Mouse (Mus musculus): ENCODE results near the gene Rbms3. TPM values are rescaled to one million over a fixed set of nuclear protein-coding genes. Genes with fewer than 3 reads are reported as not detected.

Rbms3 gene
- total and polyA plus RNA-seq, 3 experiments: not detected

- no peak overlapping the region for H3K4me2 ChIP-seq (ENCODE audit: insufficient read depth, low read depth, poor library complexity, severe bottlenecking)
- no peaks in the 10 kb centered on the region for H3K36me3 ChIP-seq (replicated peaks in 1 of 2; ENCODE audit: control insufficient read depth in 1 of 2, insufficient read depth in 1 of 2, low read length in 1 of 2)
- H3K9ac ChIP-seq (ENCODE audit: insufficient read depth, low read depth): no peak overlapping the region
- H3K9me3 ChIP-seq (replicated peaks; ENCODE audit: low read length): peaks cover 10% of the 10 kb centered on the region
- dilution Hi-C loops (cut with MboI; ENCODE audit: extremely low pct_ligation_motif_present, extremely low pct_unique_long_range_greater_than_20kb, low sequenced_read_pairs): no loop called here
- no peak for DNase-seq (ENCODE audit: extremely low read depth)
- H3K27me3 ChIP-seq (replicated peaks): peaks cover 22% of the 10 kb centered on the region
- no peaks in the 10 kb centered on the region for H3K4me1 ChIP-seq (ENCODE audit: control insufficient read depth in 1 of 2, insufficient read depth in 2 of 2)
- no peak for TF ChIP-seq ZC3H11A (IDR thresholded peaks at IDR 0.05; ENCODE audit: low read depth, low read length)
- TF ChIP-seq TBP (conservative IDR thresholded peaks at IDR 0.05; ENCODE audit: low read depth, low read length): no peak
- H3K27ac ChIP-seq (ENCODE audit: insufficient read depth, low read depth): no peak overlapping the region
- no peaks in the 10 kb centered on the region for H3K79me2 ChIP-seq (replicated peaks; ENCODE audit: control insufficient read depth, extremely low read depth, insufficient read depth, poor library complexity, severe bottlenecking)
- H3K4me3 ChIP-seq (replicated peaks in 1 of 3; ENCODE audit: low read depth in 2 of 3, low read length in 2 of 3, poor library complexity in 1 of 3): no peak overlapping the region
- in situ Hi-C loops (cut with MboI; ENCODE audit: low pct_ligation_motif_present, low pct_unique_long_range_greater_than_20kb, low sequenced_read_pairs): no loop called here
Observed at GRCm38 (mm10) chr9:116533381-116533780, 1096.3 kb downstream of the Rbms3 start.

GRCm38 (mm10) chr9:116531121-116531520 lies 1098.6 kb downstream of the Rbms3 start:
- Histone ChIP-seq H3K27ac (ENCODE audit: insufficient read depth, low read depth) (no peak overlapping the region), H3K27me3 (replicated peaks) (peaks cover 5% of the 10 kb centered on the region), H3K4me2 (ENCODE audit: insufficient read depth, low read depth, poor library complexity, severe bottlenecking) (no peak overlapping the region), H3K4me3 (replicated peaks in 1 of 3; ENCODE audit: low read depth in 2 of 3, low read length in 2 of 3, poor library complexity in 1 of 3) (no peak overlapping the region), H3K36me3 (replicated peaks in 1 of 2; ENCODE audit: control insufficient read depth in 1 of 2, insufficient read depth in 1 of 2, low read length in 1 of 2) (no peaks in the 10 kb centered on the region), H3K79me2 (replicated peaks; ENCODE audit: control insufficient read depth, extremely low read depth, insufficient read depth, poor library complexity, severe bottlenecking) (no peaks in the 10 kb centered on the region), H3K9me3 (replicated peaks; ENCODE audit: low read length) (peaks cover 10% of the 10 kb centered on the region), H3K4me1 (ENCODE audit: control insufficient read depth in 1 of 2, insufficient read depth in 2 of 2) (no peaks in the 10 kb centered on the region), H3K9ac (ENCODE audit: insufficient read depth, low read depth) (no peak overlapping the region)
- no peak for DNase-seq (ENCODE audit: extremely low read depth)
- in situ Hi-C loops (cut with MboI; ENCODE audit: low pct_ligation_motif_present, low pct_unique_long_range_greater_than_20kb, low sequenced_read_pairs): no loop called here
- no peak for TF ChIP-seq MAX (IDR thresholded peaks at IDR 0.05; ENCODE audit: low read length)
- no peak for TF ChIP-seq USF2 (conservative IDR thresholded peaks at IDR 0.05; ENCODE audit: low read depth, low read length)
- no peak for TF ChIP-seq ZKSCAN1 (IDR thresholded peaks at IDR 0.05; ENCODE audit: borderline replicate concordance, low read depth, low read length)
- TF ChIP-seq ETS1 (conservative IDR thresholded peaks at IDR 0.05; ENCODE audit: low read depth, low read length): no peak
- TF ChIP-seq CTCF (conservative IDR thresholded peaks at IDR 0.05 in 1 of 2, IDR thresholded peaks at IDR 0.05 in 1 of 2; ENCODE audit: low read depth in 2 of 2, low read length in 2 of 2): no peak; a peak in 1 of 4 replicates
- TF ChIP-seq UBTF (IDR thresholded peaks at IDR 0.05; ENCODE audit: low read depth, low read length): no peak
- TF ChIP-seq MEF2A (IDR thresholded peaks at IDR 0.05; ENCODE audit: borderline replicate concordance, low read depth, low read length): no peak
- TF ChIP-seq USF1 (IDR thresholded peaks at IDR 0.05; ENCODE audit: low read depth, low read length): no peak
- no peak for TF ChIP-seq KAT2A (IDR thresholded peaks at IDR 0.05; ENCODE audit: insufficient replicate concordance, low read length)
- no peak for TF ChIP-seq HCFC1 (IDR thresholded peaks at IDR 0.05; ENCODE audit: low read depth, low read length)
- no peak for TF ChIP-seq TCF12 (IDR thresholded peaks at IDR 0.05; ENCODE audit: low read depth, low read length)
- TF ChIP-seq ZNF384 (IDR thresholded peaks at IDR 0.05; ENCODE audit: low read depth, low read length): no peak
- TF ChIP-seq POLR2A (IDR thresholded peaks at IDR 0.05; ENCODE audit: low read depth, low read length): no peak
- no peak for TF ChIP-seq MAZ (IDR thresholded peaks at IDR 0.05; ENCODE audit: low read depth, low read length)
- TF ChIP-seq ZC3H11A (IDR thresholded peaks at IDR 0.05; ENCODE audit: low read depth, low read length): no peak
- dilution Hi-C loops (cut with MboI; ENCODE audit: extremely low pct_ligation_motif_present, extremely low pct_unique_long_range_greater_than_20kb, low sequenced_read_pairs): no loop called here
